Mouse (Mus musculus) CH12.LX (cell line): ENCODE results near the gene Hhipl2. TPM values are rescaled to one million over a fixed set of nuclear protein-coding genes. Genes with fewer than 3 reads are reported as not detected.
"Not testable (repeated sequence)": the region's sequence is repeated elsewhere in the genome, so short reads cannot be mapped to it uniquely, and the experiment has no call there.

ENCODE experiments used
- DNase-seq: peaks from one replicate; pipeline ENCODE4 v3.0.0-alpha.2; 2013; ENCODE audit errors: extremely low read depth
- H3K27ac ChIP-seq: 2 replicates; pipeline ENCODE4 v1.5.1; 2012; ENCODE audit warnings: low read depth, mild to moderate bottlenecking, control low read depth, moderate library complexity; ENCODE audit not compliant: insufficient read depth
- H3K27me3 ChIP-seq: replicated peaks from 2 replicates; pipeline ENCODE3; 2012; ENCODE audit warnings: inconsistent platforms
- H3K36me3 ChIP-seq, 2 experiments: replicated peaks in 1 of 2; 2 replicates each; pipeline versions ENCODE3 to v1.6.1; 2012; ENCODE audit warnings: inconsistent platforms in 1 of 2, low read length in 1 of 2, mild to moderate bottlenecking in 1 of 2, mixed read lengths in 1 of 2, moderate library complexity in 1 of 2; ENCODE audit not compliant: control insufficient read depth in 1 of 2, insufficient read depth in 1 of 2
- H3K4me1 ChIP-seq, 2 experiments: 2 replicates each; pipeline ENCODE4 v1.6.1; 2012; ENCODE audit warnings: inconsistent platforms in 1 of 2, moderate library complexity in 1 of 2; ENCODE audit not compliant: insufficient read depth in 2 of 2, control insufficient read depth in 1 of 2
- H3K4me2 ChIP-seq: 2 replicates; pipeline ENCODE4 v1.6.1; 2012; ENCODE audit warnings: low read depth, mild to moderate bottlenecking, control low read depth; ENCODE audit not compliant: poor library complexity, insufficient read depth, severe bottlenecking
- H3K4me3 ChIP-seq, 3 experiments: fragments of 150-350 bp in 1 of 3; sonication (generic) in 1 of 3; replicated peaks in 1 of 3; 2 replicates each; pipeline versions ENCODE3 to v1.5.1; 2011 to 2012; ENCODE audit warnings: low read depth in 2 of 3, low read length in 2 of 3, mild to moderate bottlenecking in 2 of 3, moderate library complexity in 2 of 3, control low read depth in 1 of 3, improper control_type of control experiment in 1 of 3, inconsistent platforms in 1 of 3, mixed read lengths in 1 of 3; ENCODE audit not compliant: poor library complexity in 1 of 3
- H3K79me2 ChIP-seq: replicated peaks from 2 replicates; pipeline ENCODE4 v1.6.1; 2012; ENCODE audit warnings: mild to moderate bottlenecking, moderate library complexity; ENCODE audit not compliant: control insufficient read depth, poor library complexity, insufficient read depth, severe bottlenecking; ENCODE audit errors: extremely low read depth
- H3K9ac ChIP-seq: 2 replicates; pipeline ENCODE4 v1.6.1; 2012; ENCODE audit warnings: low read depth, mild to moderate bottlenecking, control low read depth, moderate library complexity; ENCODE audit not compliant: insufficient read depth
- H3K9me3 ChIP-seq: replicated peaks from 2 replicates; pipeline ENCODE3; 2012; ENCODE audit warnings: low read length, inconsistent platforms, mixed read lengths
- CTCF ChIP-seq, 2 experiments: IDR thresholded peaks in 1 of 2; conservative IDR thresholded peaks in 1 of 2; 2 replicates each; pipeline ENCODE4 v1.5.1; 2011 to 2012; ENCODE audit warnings: low read depth in 2 of 2, low read length in 2 of 2, improper control_type of control experiment in 1 of 2, inconsistent platforms in 1 of 2, mild to moderate bottlenecking in 1 of 2, moderate library complexity in 1 of 2
- EP300 ChIP-seq: IDR thresholded peaks from 2 replicates; pipeline ENCODE4 v1.6.1; 2011; ENCODE audit warnings: low read length, improper control_type of control experiment
- HCFC1 ChIP-seq: IDR thresholded peaks from 2 replicates; pipeline ENCODE4 v1.6.1; 2012; ENCODE audit warnings: low read depth, mild to moderate bottlenecking, inconsistent platforms, low read length, improper control_type of control experiment
- JUND ChIP-seq: conservative IDR thresholded peaks from 2 replicates; pipeline ENCODE4 v1.6.1; 2011; ENCODE audit warnings: low read depth, low read length, improper control_type of control experiment
- MAFK ChIP-seq: IDR thresholded peaks from 2 replicates; pipeline ENCODE4 v1.6.1; 2011; ENCODE audit warnings: low read length, improper control_type of control experiment; ENCODE audit not compliant: insufficient replicate concordance
- MAX ChIP-seq: IDR thresholded peaks from 2 replicates; pipeline ENCODE4 v1.6.1; 2011; ENCODE audit warnings: low read length, improper control_type of control experiment
- MYC ChIP-seq: IDR thresholded peaks from 2 replicates; pipeline ENCODE4 v1.6.1; 2011; ENCODE audit warnings: low read depth, mild to moderate bottlenecking, improper control_type of control experiment, low read length
- UBTF ChIP-seq: IDR thresholded peaks from 2 replicates; pipeline ENCODE4 v1.6.1; 2012; ENCODE audit warnings: low read depth, mild to moderate bottlenecking, inconsistent platforms, low read length, improper control_type of control experiment, moderate library complexity
- dilution Hi-C: fragments of 300-500 bp; cut with MboI; formaldehyde crosslinking; loops from 2 replicates; pipeline ENCODE4 v1.14.3; 2020; ENCODE audit warnings: low sequenced_read_pairs; ENCODE audit not compliant: extremely low pct_unique_long_range_greater_than_20kb, extremely low pct_ligation_motif_present
- in situ Hi-C: fragments of 300-500 bp; cut with MboI; formaldehyde crosslinking; loops from 3 replicates; pipeline ENCODE4 v1.14.3; 2019; ENCODE audit warnings: low sequenced_read_pairs, low pct_ligation_motif_present, low pct_unique_long_range_greater_than_20kb, mixed read lengths
- polyA plus RNA-seq: library from polyadenylated mRNA; unstranded; fragments of >175 nt; gene quantifications from 2 replicates; pipeline ENCODE4 v1.2.1, GENCODE M21; 2012; ENCODE audit warnings: low read depth; ENCODE audit not compliant: insufficient read length
- total RNA-seq, 2 experiments: library from RNA; depleted of rRNA; stranded (reverse); fragments of 300-350 nt in 1 of 2; fragments of >200 nt in 1 of 2; gene quantifications; 2 replicates each; pipeline ENCODE4 v1.2.3; 2012 to 2014

The Hhipl2 gene
- total and polyA plus RNA-seq, 3 experiments, result 0.23 TPM; not detected in 2

DNA sequence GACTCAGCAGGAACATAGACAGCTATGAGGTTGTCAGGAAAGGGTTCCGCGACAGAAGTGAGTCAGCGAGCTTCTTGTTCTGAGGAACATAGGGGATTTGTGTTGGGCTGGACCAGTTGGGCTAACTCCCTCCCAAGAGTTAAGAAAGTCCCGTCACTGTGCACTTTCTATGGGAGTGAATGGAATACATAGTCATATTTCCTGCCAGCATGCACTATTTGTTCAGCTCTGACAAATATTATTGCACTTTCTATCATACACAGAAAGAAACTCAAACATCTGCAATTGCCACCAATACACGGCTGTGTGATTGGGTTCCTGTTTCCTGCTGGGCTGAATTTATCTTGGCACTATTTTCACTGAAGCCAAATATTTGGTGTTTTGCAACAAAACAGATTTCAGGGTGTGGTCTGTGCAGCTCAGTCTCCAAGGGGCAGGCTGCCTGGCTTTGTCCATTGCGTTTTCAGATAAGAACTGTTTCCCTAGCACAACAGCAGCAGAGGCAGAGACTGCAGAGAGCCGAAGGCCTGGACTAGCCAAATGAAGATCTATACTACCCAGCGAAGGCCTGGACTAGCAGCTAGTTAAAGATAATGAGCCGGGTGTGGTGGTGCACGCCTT is 39.6 kb upstream of the Hhipl2 start:
- Histone ChIP-seq H3K4me1 (no peaks in the 10 kb centered on the region), H3K9me3 (peaks cover 5% of the 10 kb centered on the region), H3K9ac (no peak overlapping the region), H3K79me2 (no peaks in the 10 kb centered on the region), H3K27ac (no peak overlapping the region), H3K27me3 (no peaks in the 10 kb centered on the region), H3K4me2 (no peak overlapping the region), H3K4me3 (no peak overlapping the region), H3K36me3 (no peaks in the 10 kb centered on the region)
- dilution Hi-C loops, result no loop called here
- in situ Hi-C loops, result no loop called here
- TF ChIP-seq CTCF (conservative IDR thresholded peaks at IDR 0.05 in 1 of 2, IDR thresholded peaks at IDR 0.05 in 1 of 2; ENCODE audit: low read depth in 2 of 2, low read length in 2 of 2) (no peak), JUND (no peak), UBTF (no peak)
- DNase-seq, result no peak

GRCm38 (mm10) chr1:183379376-183379775 is 38.6 kb upstream of the Hhipl2 start:
- H3K9ac ChIP-seq, H3K9me3 ChIP-seq, H3K4me2 ChIP-seq, dilution Hi-C loops, H3K27ac ChIP-seq, DNase-seq, H3K4me3 ChIP-seq, H3K27me3 ChIP-seq, H3K36me3 ChIP-seq, H3K4me1 ChIP-seq, in situ Hi-C loops, H3K79me2 ChIP-seq: not testable (repeated sequence)

DNA sequence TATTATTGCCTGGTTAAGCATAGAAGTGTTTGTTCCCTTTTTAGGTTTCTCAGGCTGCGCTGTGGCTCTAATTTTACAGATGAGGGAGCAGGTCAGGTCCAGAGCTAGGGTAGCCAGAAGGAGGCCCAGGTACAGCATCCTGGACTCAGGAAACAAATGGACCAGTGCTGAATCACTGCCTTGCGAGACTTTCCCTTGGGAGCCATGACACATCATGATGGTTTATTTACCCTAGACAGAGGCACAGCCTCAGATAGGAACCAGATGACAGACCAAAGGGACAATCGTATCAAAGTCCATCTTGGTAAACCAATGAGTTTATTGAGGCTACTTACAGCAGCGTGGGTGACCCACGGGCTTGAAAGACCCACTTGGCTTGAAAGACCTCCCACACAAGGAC is 36.2 kb upstream of the Hhipl2 start:
- H3K79me2 ChIP-seq, result no peaks in the 10 kb centered on the region
- H3K9ac ChIP-seq, result no peak overlapping the region
- no peaks in the 10 kb centered on the region for H3K27me3 ChIP-seq
- H3K4me2 ChIP-seq, result no peak overlapping the region
- H3K27ac ChIP-seq, result no peak overlapping the region
- TF ChIP-seq MAX (no peak), HCFC1 (no peak), EP300 (no peak), CTCF (conservative IDR thresholded peaks at IDR 0.05 in 1 of 2, IDR thresholded peaks at IDR 0.05 in 1 of 2; ENCODE audit: low read depth in 2 of 2, low read length in 2 of 2) (no peak), MAFK (no peak), MYC (no peak)
- DNase-seq, result no peak
- no peaks in the 10 kb centered on the region for H3K9me3 ChIP-seq
- in situ Hi-C loops, result no loop called here
- H3K4me3 ChIP-seq, result no peak overlapping the region
- H3K4me1 ChIP-seq, result no peaks in the 10 kb centered on the region
- dilution Hi-C loops, result no loop called here
- no peaks in the 10 kb centered on the region for H3K36me3 ChIP-seq
